Mouse (Mus musculus) forebrain, postnatal 0 days (tissue): ENCODE measurements at regions not wholly inside any gene's neighbourhood (a gene's known extent, or its start where the extent isn't known, plus 50 kb on each side); places are given as distances from the start of the nearest gene placed in this dataset.
A peak's percentile ranks its signal among the peaks of the same experiment; 100 is the strongest.

Experiments
- ATAC-seq: fragments of 200-750 bp; cut with Nextera tagmentation; 2 replicates; pipeline ENCODE4 v1.8.0; 2017; ENCODE audit warnings: mild to moderate bottlenecking, moderate library complexity
- DNase-seq: peaks from one replicate; pipeline ENCODE4 v3.0.0-alpha.2; 2015
- H3K27ac ChIP-seq: fragments of 300-500 bp; sonication (generic); 2 replicates; pipeline ENCODE4 v1.5.1; 2014; ENCODE audit warnings: low read depth, mild to moderate bottlenecking, antibody characterized with exemption, low read length, moderate library complexity, mixed read lengths
- H3K27me3 ChIP-seq: fragments of 300-500 bp; sonication (generic); 2 replicates; pipeline ENCODE4 v1.6.1; 2014; ENCODE audit warnings: mild to moderate bottlenecking, low read length, mixed read lengths; ENCODE audit not compliant: insufficient read depth
- H3K36me3 ChIP-seq: fragments of 300-500 bp; sonication (generic); 2 replicates; pipeline ENCODE4 v1.6.1; 2014; ENCODE audit warnings: mild to moderate bottlenecking, moderate library complexity; ENCODE audit not compliant: insufficient read depth
- H3K4me1 ChIP-seq: fragments of 300-500 bp; sonication (generic); 2 replicates; pipeline ENCODE4 v1.6.1; 2014; ENCODE audit warnings: antibody characterized with exemption; ENCODE audit not compliant: insufficient read depth
- H3K4me2 ChIP-seq: fragments of 300-500 bp; sonication (generic); 2 replicates; pipeline ENCODE4 v1.6.1; 2014; ENCODE audit warnings: low read depth, mild to moderate bottlenecking, moderate library complexity
- H3K4me3 ChIP-seq: fragments of 300-500 bp; sonication (generic); 2 replicates; pipeline ENCODE4 v1.5.1; 2014; ENCODE audit warnings: low read depth, low read length, mixed read lengths
- H3K9ac ChIP-seq: fragments of 300-500 bp; sonication (generic); 2 replicates; pipeline ENCODE4 v1.6.1; 2014; ENCODE audit warnings: mild to moderate bottlenecking
- H3K9me3 ChIP-seq: fragments of 300-500 bp; sonication (generic); 2 replicates; pipeline ENCODE4 v1.6.1; 2016; ENCODE audit warnings: low read length
- CTCF ChIP-seq: sonication (generic); IDR thresholded peaks from 2 replicates; pipeline ENCODE4 v1.5.1; 2016; ENCODE audit warnings: antibody characterized with exemption, control low read depth, low read depth
- WGBS: fragments of 180-500 bp; shearing (Covaris S2); extraction: QIAGEN DNeasy Blood & Tissue Kit; methylation state at CpG from one replicate; pipeline ENCODE4 v1.1.7; 2014; 5-methylcytosine and 5-hydroxymethylcytosine counted together

DNA sequence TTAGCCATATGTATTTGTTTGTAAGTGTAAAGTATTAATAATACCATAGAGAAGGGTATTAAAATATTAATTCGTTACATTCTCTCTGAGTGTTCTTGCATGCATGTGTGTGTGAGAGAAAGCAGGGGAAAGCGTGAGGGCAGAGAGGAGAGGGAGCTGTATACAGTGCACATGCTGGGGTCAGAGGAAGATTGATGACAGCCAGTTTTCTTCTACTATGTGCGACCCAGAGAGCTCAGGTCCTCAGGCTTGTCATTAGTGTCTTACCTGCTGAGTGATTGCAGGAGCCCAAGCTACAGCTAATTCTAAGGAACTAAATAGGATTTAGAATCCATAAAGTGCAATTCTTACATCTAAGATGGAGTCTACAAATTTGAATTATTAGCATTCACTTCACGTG is 1038.1 kb upstream of the Ndn start:
- Histone ChIP-seq H3K4me3 (no peak overlapping the region), H3K9ac (no peak overlapping the region), H3K36me3 (no peaks in the 10 kb centered on the region), H3K4me1 (no peaks in the 10 kb centered on the region), H3K27ac (no peak overlapping the region), H3K9me3 (no peaks in the 10 kb centered on the region), H3K27me3 (no peaks in the 10 kb centered on the region), H3K4me2 (no peak overlapping the region)
- no peak for DNase-seq
- ATAC-seq = no peak
- TF ChIP-seq CTCF = no peak
- 73% methylated on average over 4 of the region's 4 CpGs for WGBS

DNA sequence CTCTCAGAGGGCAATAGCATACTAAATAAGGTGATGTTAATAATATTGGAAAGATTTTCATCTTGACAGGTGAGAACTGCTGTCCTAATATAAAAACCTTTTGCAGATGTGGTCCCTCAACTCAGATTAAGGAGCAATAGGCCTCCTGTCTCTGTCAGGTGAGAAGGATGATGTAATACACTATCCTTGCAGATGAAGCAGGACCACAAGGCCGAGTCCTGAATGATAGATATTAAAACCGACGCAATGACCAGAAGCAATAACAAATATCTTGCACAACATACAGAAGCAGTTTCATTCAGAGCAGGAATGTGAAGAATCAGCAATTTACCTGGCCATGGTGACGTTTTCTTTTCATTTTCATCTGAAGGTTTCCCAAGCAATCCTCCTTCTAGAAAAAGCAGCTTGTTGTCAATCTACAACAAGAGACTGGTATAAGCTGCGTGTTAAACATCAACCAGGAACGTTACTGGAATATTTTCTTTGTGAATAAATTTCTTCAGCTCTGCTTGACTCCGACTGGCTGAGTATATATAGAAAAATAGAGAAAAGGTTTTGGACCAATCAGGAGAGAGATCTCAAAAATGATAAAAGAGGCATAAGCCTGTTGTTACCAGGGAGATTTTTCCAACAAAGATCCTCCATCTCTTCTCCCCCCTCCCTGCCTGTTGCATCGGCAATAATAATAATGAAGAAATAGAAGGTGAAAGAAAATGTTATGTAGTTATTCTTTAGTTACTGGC is 1035.0 kb upstream of the Ndn start:
- DNase-seq (peak; percentile 30), ATAC-seq (peak; percentile 86)
- H3K27me3 ChIP-seq = no peaks in the 10 kb centered on the region
- no peaks in the 10 kb centered on the region for H3K4me1 ChIP-seq
- H3K9me3 ChIP-seq = no peaks in the 10 kb centered on the region
- peak overlapping the region; percentile 27 for H3K4me3 ChIP-seq
- no peak overlapping the region for H3K27ac ChIP-seq
- TF ChIP-seq CTCF = no peak
- WGBS = 66% methylated on average over 8 of the region's 8 CpGs
- H3K36me3 ChIP-seq = no peaks in the 10 kb centered on the region
- H3K9ac ChIP-seq = peak overlapping the region; percentile 31; the same call in 1 of the 2 replicates
- 0 out of 2 replicates have a peak overlapping the region, but pooled peaks have one; percentile 1 for H3K4me2 ChIP-seq
